Mouse (Mus musculus) urinary bladder, adult 2 months (tissue): ENCODE data around the gene Taldo1. TPM values are rescaled to one million over a fixed set of nuclear protein-coding genes. Genes with fewer than 3 reads are reported as not detected.
A peak's percentile ranks its signal among the peaks of the same experiment; 100 is the strongest.
"Not testable (repeated sequence)": the region's sequence is repeated elsewhere in the genome, so short reads cannot be mapped to it uniquely, and the experiment has no call there.

Experiments
- DNase-seq: peaks from one replicate; pipeline ENCODE4 v3.0.0; 2022; ENCODE audit warnings: low spot score
- polyA plus RNA-seq: library from polyadenylated mRNA; depleted of rRNA; stranded (reverse); fragments of >200 nt; gene quantifications from 2 replicates; pipeline ENCODE4 v1.2.3, GENCODE M21; 2012; rRNA removed

Gene Taldo1
- polyA plus RNA-seq, 1 experiment, result 320 TPM

GRCm38 (mm10) chr7:141438201-141438968 is 46.4 kb downstream of the Taldo1 start:
- DNase-seq, result no peak

GRCm38 (mm10) chr7:141439140-141439679 is 47.2 kb downstream of the Taldo1 start:
- DNase-seq, result no peak

DNA sequence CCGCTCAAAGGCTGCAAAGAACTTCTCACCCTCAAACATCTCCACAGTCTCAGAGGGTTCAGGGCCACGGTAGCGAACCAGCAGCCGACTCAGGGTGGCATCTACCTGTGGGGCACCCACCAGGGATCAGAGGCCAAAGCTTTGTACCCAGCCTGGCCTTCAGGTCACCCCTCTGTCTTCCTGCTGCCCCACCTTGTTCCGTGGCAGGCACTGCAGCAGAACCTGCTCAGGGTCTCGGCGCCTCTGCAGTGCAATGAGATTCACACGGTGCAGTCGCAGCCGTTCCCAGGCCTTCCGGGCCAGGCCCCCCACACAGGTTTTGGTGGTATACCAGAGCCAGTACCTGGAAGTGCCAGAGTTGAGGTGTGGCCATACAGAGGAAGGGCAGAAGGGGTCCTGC is 47.8 kb downstream of the Taldo1 start:
- no peak for DNase-seq

DNA sequence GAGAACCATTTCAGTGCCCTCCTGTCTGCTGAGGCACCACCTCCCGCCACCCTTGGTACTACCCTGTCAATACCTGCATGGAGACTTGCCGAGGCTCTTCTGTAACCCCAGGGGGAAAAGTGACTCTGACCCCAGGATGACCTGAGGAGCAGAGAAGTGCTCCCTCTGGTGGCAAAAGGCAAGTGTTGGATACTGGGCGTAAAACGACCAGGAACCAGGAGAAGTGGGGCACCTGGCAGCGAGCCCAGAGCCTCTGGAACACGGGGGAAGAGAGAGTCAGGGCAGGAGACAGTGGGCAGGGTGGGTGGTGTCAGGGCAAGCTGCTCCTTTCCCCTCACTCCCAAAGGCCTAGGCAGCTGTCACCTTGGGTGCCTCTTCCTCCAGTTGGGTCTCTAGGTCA is 48.6 kb downstream of the Taldo1 start:
- DNase-seq, result no peak

DNA sequence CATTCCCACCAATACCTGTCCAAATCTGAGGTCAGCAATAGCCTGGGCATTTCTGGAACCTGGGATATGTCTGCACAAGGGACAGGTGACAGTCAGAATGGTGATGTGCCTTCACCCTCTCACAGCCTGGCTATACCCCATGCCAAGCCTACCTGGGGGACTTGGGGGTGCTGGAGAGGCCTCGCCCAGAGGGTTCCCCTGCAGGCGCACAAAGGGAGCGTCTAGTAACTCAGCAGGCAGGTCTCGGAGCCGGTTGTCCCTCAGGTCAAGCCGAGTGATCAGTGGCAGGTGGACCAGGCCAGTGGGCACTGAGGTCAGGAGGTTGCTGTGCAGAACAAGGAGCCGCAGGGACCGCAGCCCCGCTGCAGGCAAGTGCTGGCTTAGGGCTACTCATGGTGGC is 49.5 kb downstream of the Taldo1 start:
- no peak for DNase-seq

- peak; percentile 20 for DNase-seq
Measured at GRCm38 (mm10) chr7:141442199-141442598, 50.2 kb downstream of the Taldo1 start.

DNA sequence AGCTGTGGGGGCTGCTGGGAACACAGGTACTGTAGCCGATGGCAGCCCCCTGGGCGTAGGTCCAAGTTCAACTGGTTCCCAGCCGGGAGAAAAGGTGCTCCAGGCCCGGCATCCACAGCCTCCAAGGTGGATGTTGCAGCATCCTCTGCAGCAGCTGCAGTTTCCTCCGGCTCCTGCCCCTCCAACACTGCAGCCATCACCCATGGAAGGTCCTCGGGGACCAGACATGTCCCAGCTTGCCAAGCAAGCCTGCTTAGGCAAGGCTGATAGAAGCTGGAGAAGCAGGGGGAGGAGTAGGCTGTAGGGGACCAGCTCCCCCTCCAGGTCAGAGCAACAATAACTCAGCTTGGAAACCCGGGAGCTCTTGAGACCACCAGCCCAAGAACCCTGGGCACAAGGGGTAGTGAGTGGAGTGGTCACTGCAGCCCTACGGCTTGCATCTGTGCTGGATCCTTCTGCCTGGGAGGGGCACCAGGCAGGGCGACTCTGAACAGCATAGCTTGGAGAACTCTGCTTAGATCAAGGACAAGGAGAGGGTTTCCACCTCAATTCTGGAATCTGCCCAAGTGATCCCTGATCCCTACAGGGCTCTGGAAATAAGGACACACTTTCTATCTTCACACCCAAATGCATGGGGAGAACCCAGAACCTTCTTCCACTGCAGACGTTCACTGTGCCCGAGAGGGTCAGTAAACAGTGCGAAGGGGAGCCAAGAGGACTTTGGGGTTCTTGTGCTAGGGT is 51.3 kb downstream of the Taldo1 start:
- DNase-seq, result peak; percentile 35

- peak; percentile 54 for DNase-seq
Measured at GRCm38 (mm10) chr7:141443828-141444237, 51.8 kb downstream of the Taldo1 start, which contains the start of gene Pidd1. Pidd1 (minus strand) TSS chr7:141444025.

GRCm38 (mm10) chr7:141446374-141446773 is 54.4 kb downstream of the Taldo1 start:
- DNase-seq, result not testable (repeated sequence)

- peak; percentile 94 for DNase-seq
Measured at GRCm38 (mm10) chr7:141447110-141447991, 55.4 kb downstream of the Taldo1 start, which contains the start of gene Rplp2. Rplp2 (plus strand) TSS chr7:141447370.

- no peak for DNase-seq
Measured at GRCm38 (mm10) chr7:141451928-141452327, 59.9 kb downstream of the Taldo1 start.

Other genes starting within 250 kb of the Taldo1 start
- gene Rnh1, start 219.3 kb upstream of the Taldo1 start, polyA plus RNA-seq, result 126 and 135 TPM in 2 replicates
- gene Hras, start 198.2 kb upstream of the Taldo1 start, polyA plus RNA-seq, result 114 and 129 TPM in 2 replicates
- 5.2 and 5.8 TPM in 2 replicates for gene Lrrc56, start 198.0 kb upstream of the Taldo1 start, polyA plus RNA-seq
- gene Lmntd2, start 178.1 kb upstream of the Taldo1 start, polyA plus RNA-seq, result 8.4 and 11.6 TPM in 2 replicates
- gene Rassf7, start 176.3 kb upstream of the Taldo1 start, polyA plus RNA-seq, result 97.6 and 157 TPM in 2 replicates
- gene Phrf1, start 163.4 kb upstream of the Taldo1 start, polyA plus RNA-seq, result 16.4 and 30.4 TPM in 2 replicates
- gene Irf7, start 125.7 kb upstream of the Taldo1 start, polyA plus RNA-seq, result 21.2 and 23.3 TPM in 2 replicates
- gene Cdhr5, start 115.4 kb upstream of the Taldo1 start, polyA plus RNA-seq, result 0.07 TPM in 1 of 2 replicates, not detected in the other
- 0.41 and 1.3 TPM in 2 replicates for gene Sct, start 113.1 kb upstream of the Taldo1 start, polyA plus RNA-seq
- 0.06 and 0.21 TPM in 2 replicates for gene Drd4, start 100.2 kb upstream of the Taldo1 start, polyA plus RNA-seq
- gene Deaf1, start 64.5 kb upstream of the Taldo1 start, polyA plus RNA-seq, result 14.6 and 22.8 TPM in 2 replicates
- gene Tmem80, start 64.5 kb upstream of the Taldo1 start, polyA plus RNA-seq, result 34.1 and 42.5 TPM in 2 replicates
- 79.7 and 109 TPM in 2 replicates for gene Eps8l2, start 53.3 kb upstream of the Taldo1 start, polyA plus RNA-seq
- 48.3 and 59.2 TPM in 2 replicates for gene Gatd1, start 21.9 kb downstream of the Taldo1 start, polyA plus RNA-seq
- 1.3 and 3.4 TPM in 2 replicates for gene Cend1, start 37.3 kb downstream of the Taldo1 start, polyA plus RNA-seq
- 42.0 and 55.2 TPM in 2 replicates for gene Slc25a22, start 45.7 kb downstream of the Taldo1 start, polyA plus RNA-seq
- gene Pidd1, start 51.8 kb downstream of the Taldo1 start, polyA plus RNA-seq, result 4.7 and 4.8 TPM in 2 replicates
- gene Rplp2, start 55.2 kb downstream of the Taldo1 start, polyA plus RNA-seq, result 1,171 and 1,507 TPM in 2 replicates
- 108 and 133 TPM in 2 replicates for gene Pnpla2, start 63.0 kb downstream of the Taldo1 start, polyA plus RNA-seq
- gene Cracr2b, start 68.9 kb downstream of the Taldo1 start, polyA plus RNA-seq, result 24.0 and 25.8 TPM in 2 replicates
- gene Cd151, start 75.2 kb downstream of the Taldo1 start, polyA plus RNA-seq, result 280 and 288 TPM in 2 replicates
- gene Polr2l, start 82.9 kb downstream of the Taldo1 start, polyA plus RNA-seq, result 41.8 and 48.1 TPM in 2 replicates
- 161 and 196 TPM in 2 replicates for gene Tspan4, start 83.0 kb downstream of the Taldo1 start, polyA plus RNA-seq
- 28.5 and 32.0 TPM in 2 replicates for gene Chid1, start 147.7 kb downstream of the Taldo1 start, polyA plus RNA-seq
- gene Ap2a2, start 170.0 kb downstream of the Taldo1 start, polyA plus RNA-seq, result 19.8 and 32.9 TPM in 2 replicates